Mouse (Mus musculus): ENCODE results near the gene Cbx2. TPM values are rescaled to one million over a fixed set of nuclear protein-coding genes. Genes with fewer than 3 reads are reported as not detected.

Cbx2 gene
- polyA plus RNA-seq (2014; fragmentation: Nextera tagmentation; extraction: Ambion mirVana) = 101 and 103 TPM in 2 replicates

GRCm38 (mm10) chr11:119022895-119023615 is at the start of gene Cbx2:
Cbx2 (plus strand) TSS chr11:119022962.
- WGBS = under 1% methylated on average over 90 of the region's 99 CpGs
- H3K27me3 ChIP-seq (ENCODE audit: control insufficient read depth, insufficient read depth, low read length) = peaks cover 8% of the 10 kb centered on the region
- peak within 1 kb of the TSS; percentile 90 for H3K27ac ChIP-seq (ENCODE audit: low read depth, low read length)
- peaks cover 19% of the 10 kb centered on the region for H3K4me1 ChIP-seq (replicated peaks; ENCODE audit: control insufficient read depth, insufficient read depth, low read length)
- H3K4me2 ChIP-seq (ENCODE audit: low read depth, low read length, severe bottlenecking) = peak within 1 kb of the TSS; percentile 93
- H3K4me3 ChIP-seq (ENCODE audit: low read depth, low read length) = peak within 1 kb of the TSS; percentile 92
- H3K36me3 ChIP-seq (ENCODE audit: control insufficient read depth, insufficient read depth, low read length) = peaks cover 15% of the 10 kb centered on the region
- peak; percentile 96 for DNase-seq (ENCODE audit: low spot score)
- no peaks in the 10 kb centered on the region for H3K9me3 ChIP-seq (ENCODE audit: control insufficient read depth, low read length)
- peak; percentile 92 for ATAC-seq (replicated peaks; ENCODE audit: low FRiP score)
- peak within 1 kb of the TSS; percentile 98 for H3K9ac ChIP-seq (ENCODE audit: low read length)

GRCm38 (mm10) chr11:118974340-118974739 is 48.4 kb upstream of the Cbx2 start:
- ATAC-seq (replicated peaks; ENCODE audit: low FRiP score) = no peak
- H3K4me3 ChIP-seq (ENCODE audit: low read depth, low read length) = no peak overlapping the region
- WGBS = 85% methylated on average over 7 of the region's 7 CpGs
- H3K4me1 ChIP-seq (replicated peaks; ENCODE audit: control insufficient read depth, insufficient read depth, low read length) = peaks cover 5% of the 10 kb centered on the region; the same call in 1 of the 2 replicates
- H3K27me3 ChIP-seq (ENCODE audit: control insufficient read depth, insufficient read depth, low read length) = no peaks in the 10 kb centered on the region
- no peaks in the 10 kb centered on the region for H3K9me3 ChIP-seq (ENCODE audit: control insufficient read depth, low read length)
- H3K4me2 ChIP-seq (ENCODE audit: low read depth, low read length, severe bottlenecking) = no peak overlapping the region
- no peak for DNase-seq (ENCODE audit: low spot score)
- no peaks in the 10 kb centered on the region for H3K36me3 ChIP-seq (ENCODE audit: control insufficient read depth, insufficient read depth, low read length)
- no peak overlapping the region for H3K9ac ChIP-seq (ENCODE audit: low read length)
- no peak overlapping the region for H3K27ac ChIP-seq (ENCODE audit: low read depth, low read length)

GRCm38 (mm10) chr11:118975427-118975826 is 47.3 kb upstream of the Cbx2 start:
- Histone ChIP-seq H3K4me2 (ENCODE audit: low read depth, low read length, severe bottlenecking) (peak overlapping the region; percentile 31), H3K36me3 (ENCODE audit: control insufficient read depth, insufficient read depth, low read length) (no peaks in the 10 kb centered on the region), H3K9me3 (ENCODE audit: control insufficient read depth, low read length) (no peaks in the 10 kb centered on the region), H3K4me3 (ENCODE audit: low read depth, low read length) (no peak overlapping the region), H3K4me1 (replicated peaks; ENCODE audit: control insufficient read depth, insufficient read depth, low read length) (peaks cover 5% of the 10 kb centered on the region; the same call in 1 of the 2 replicates), H3K27me3 (ENCODE audit: control insufficient read depth, insufficient read depth, low read length) (no peaks in the 10 kb centered on the region), H3K9ac (ENCODE audit: low read length) (peak overlapping the region; percentile 27; the same call in 1 of the 2 replicates), H3K27ac (ENCODE audit: low read depth, low read length) (no peak overlapping the region)
- ATAC-seq (replicated peaks; ENCODE audit: low FRiP score) (no peak), DNase-seq (ENCODE audit: low spot score) (peak; percentile 88)
- WGBS = 2% methylated on average over 10 of the region's 10 CpGs

GRCm38 (mm10) chr11:118975917-118976316 is 46.8 kb upstream of the Cbx2 start:
- Histone ChIP-seq H3K27me3 (ENCODE audit: control insufficient read depth, insufficient read depth, low read length) (no peaks in the 10 kb centered on the region), H3K9me3 (ENCODE audit: control insufficient read depth, low read length) (no peaks in the 10 kb centered on the region), H3K4me1 (replicated peaks; ENCODE audit: control insufficient read depth, insufficient read depth, low read length) (peaks cover 5% of the 10 kb centered on the region; the same call in 1 of the 2 replicates), H3K36me3 (ENCODE audit: control insufficient read depth, insufficient read depth, low read length) (no peaks in the 10 kb centered on the region), H3K27ac (ENCODE audit: low read depth, low read length) (no peak overlapping the region), H3K4me3 (ENCODE audit: low read depth, low read length) (no peak overlapping the region), H3K9ac (ENCODE audit: low read length) (no peak overlapping the region), H3K4me2 (ENCODE audit: low read depth, low read length, severe bottlenecking) (peak overlapping the region; percentile 31)
- 0 out of 2 replicates have a peak, but pooled peaks have one; percentile 18 for ATAC-seq (replicated peaks; ENCODE audit: low FRiP score)
- DNase-seq (ENCODE audit: low spot score) = no peak
- WGBS = 13% methylated on average over 12 of the region's 12 CpGs

- Histone ChIP-seq H3K4me2 (ENCODE audit: low read depth, low read length, severe bottlenecking) (no peak overlapping the region), H3K27ac (ENCODE audit: low read depth, low read length) (no peak overlapping the region), H3K36me3 (ENCODE audit: control insufficient read depth, insufficient read depth, low read length) (no peaks in the 10 kb centered on the region), H3K9ac (ENCODE audit: low read length) (no peak overlapping the region), H3K4me3 (ENCODE audit: low read depth, low read length) (no peak overlapping the region), H3K4me1 (replicated peaks; ENCODE audit: control insufficient read depth, insufficient read depth, low read length) (no peaks in the 10 kb centered on the region; the same call in 1 of the 2 replicates), H3K27me3 (ENCODE audit: control insufficient read depth, insufficient read depth, low read length) (no peaks in the 10 kb centered on the region), H3K9me3 (ENCODE audit: control insufficient read depth, low read length) (no peaks in the 10 kb centered on the region)
- ATAC-seq (replicated peaks; ENCODE audit: low FRiP score) (no peak), DNase-seq (ENCODE audit: low spot score) (no peak)
- 81% methylated on average over 2 of the region's 2 CpGs for WGBS
Observed at GRCm38 (mm10) chr11:118980388-118980787, 42.4 kb upstream of the Cbx2 start.

- 66% methylated on average over 18 of the region's 18 CpGs for WGBS
- H3K27ac ChIP-seq (ENCODE audit: low read depth, low read length) = no peak overlapping the region
- no peak overlapping the region for H3K4me2 ChIP-seq (ENCODE audit: low read depth, low read length, severe bottlenecking)
- no peaks in the 10 kb centered on the region for H3K27me3 ChIP-seq (ENCODE audit: control insufficient read depth, insufficient read depth, low read length)
- H3K4me3 ChIP-seq (ENCODE audit: low read depth, low read length) = no peak overlapping the region
- no peak overlapping the region for H3K9ac ChIP-seq (ENCODE audit: low read length)
- no peaks in the 10 kb centered on the region for H3K4me1 ChIP-seq (replicated peaks; ENCODE audit: control insufficient read depth, insufficient read depth, low read length)
- no peaks in the 10 kb centered on the region for H3K9me3 ChIP-seq (ENCODE audit: control insufficient read depth, low read length)
- ATAC-seq (replicated peaks; ENCODE audit: low FRiP score) (no peak), DNase-seq (ENCODE audit: low spot score) (no peak)
- no peaks in the 10 kb centered on the region for H3K36me3 ChIP-seq (ENCODE audit: control insufficient read depth, insufficient read depth, low read length)
Observed at GRCm38 (mm10) chr11:118981012-118981776, 41.6 kb upstream of the Cbx2 start.

GRCm38 (mm10) chr11:118982593-118983113 is 40.1 kb upstream of the Cbx2 start:
- H3K9me3 ChIP-seq (ENCODE audit: control insufficient read depth, low read length) = no peaks in the 10 kb centered on the region
- no peak overlapping the region for H3K9ac ChIP-seq (ENCODE audit: low read length)
- ATAC-seq (replicated peaks; ENCODE audit: low FRiP score) = no peak
- no peak overlapping the region for H3K27ac ChIP-seq (ENCODE audit: low read depth, low read length)
- H3K36me3 ChIP-seq (ENCODE audit: control insufficient read depth, insufficient read depth, low read length) = no peaks in the 10 kb centered on the region
- no peak for DNase-seq (ENCODE audit: low spot score)
- no peaks in the 10 kb centered on the region for H3K27me3 ChIP-seq (ENCODE audit: control insufficient read depth, insufficient read depth, low read length)
- no peak overlapping the region for H3K4me2 ChIP-seq (ENCODE audit: low read depth, low read length, severe bottlenecking)
- no peak overlapping the region for H3K4me3 ChIP-seq (ENCODE audit: low read depth, low read length)
- WGBS = 47% methylated on average over 12 of the region's 12 CpGs
- H3K4me1 ChIP-seq (replicated peaks; ENCODE audit: control insufficient read depth, insufficient read depth, low read length) = no peaks in the 10 kb centered on the region

GRCm38 (mm10) chr11:118985571-118985970 is 37.2 kb upstream of the Cbx2 start:
- no peak overlapping the region for H3K27ac ChIP-seq (ENCODE audit: low read depth, low read length)
- H3K4me1 ChIP-seq (replicated peaks; ENCODE audit: control insufficient read depth, insufficient read depth, low read length) = no peaks in the 10 kb centered on the region
- ATAC-seq (replicated peaks; ENCODE audit: low FRiP score) (no peak), DNase-seq (ENCODE audit: low spot score) (no peak)
- no peaks in the 10 kb centered on the region for H3K9me3 ChIP-seq (ENCODE audit: control insufficient read depth, low read length)
- H3K27me3 ChIP-seq (ENCODE audit: control insufficient read depth, insufficient read depth, low read length) = no peaks in the 10 kb centered on the region
- no peak overlapping the region for H3K9ac ChIP-seq (ENCODE audit: low read length)
- WGBS = 60% methylated on average over 5 of the region's 5 CpGs
- no peak overlapping the region for H3K4me3 ChIP-seq (ENCODE audit: low read depth, low read length)
- H3K36me3 ChIP-seq (ENCODE audit: control insufficient read depth, insufficient read depth, low read length) = no peaks in the 10 kb centered on the region
- H3K4me2 ChIP-seq (ENCODE audit: low read depth, low read length, severe bottlenecking) = no peak overlapping the region
